Mouse (Mus musculus): Measurements from ENCODE around the gene Wnk2. TPM values are rescaled to one million over a fixed set of nuclear protein-coding genes. Genes with fewer than 3 reads are reported as not detected.
"Not testable (repeated sequence)": the region's sequence is repeated elsewhere in the genome, so short reads cannot be mapped to it uniquely, and the experiment has no call there.

Wnk2 gene
- polyA plus RNA-seq, 1 experiment from 2014 or later = 4.3 TPM

DNA sequence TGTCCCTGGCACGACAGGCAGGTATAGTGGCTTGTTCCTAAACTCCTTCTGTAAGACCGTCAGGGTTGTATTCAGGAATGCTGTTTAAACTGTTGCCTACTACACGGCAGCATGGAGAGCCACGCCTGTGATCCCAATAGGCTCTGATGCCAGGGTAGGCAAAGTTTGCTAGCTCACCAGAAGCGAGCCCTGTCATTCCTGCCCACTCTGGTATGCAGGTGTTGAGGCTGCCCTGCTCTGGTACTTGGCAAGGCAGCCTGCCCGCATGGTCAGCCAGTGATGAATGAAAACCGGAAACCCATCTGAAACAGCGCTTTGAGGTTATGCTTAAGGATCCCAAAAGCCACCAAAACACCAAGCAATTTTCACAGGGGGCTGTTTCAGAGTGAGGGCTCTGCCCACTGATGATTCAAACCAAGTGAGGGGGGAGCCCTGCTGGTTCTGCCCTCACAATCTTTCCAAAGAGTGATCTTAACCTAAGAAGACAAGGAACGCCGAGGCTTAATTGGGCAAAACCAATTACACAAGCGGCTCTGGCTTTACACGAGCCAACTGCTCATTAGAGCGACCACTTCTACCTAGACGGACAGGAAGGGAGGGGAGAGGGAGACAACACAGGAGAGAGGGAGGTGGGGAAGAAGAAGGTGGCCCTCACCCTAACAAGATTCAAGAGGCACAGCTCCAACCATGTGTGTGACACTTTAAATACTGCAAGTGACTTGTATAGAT is 65.5 kb downstream of the Wnk2 start:
- peaks cover 70% of the 10 kb centered on the region for H3K36me3 ChIP-seq
- H3K4me1 ChIP-seq = peaks cover 5% of the 10 kb centered on the region
- DNase-seq (ENCODE audit: low spot score) = no peak
- H3K27me3 ChIP-seq (ENCODE audit: low read depth, poor library complexity, severe bottlenecking) = no peaks in the 10 kb centered on the region
- 90% methylated on average over 14 of the region's 14 CpGs for WGBS
- no peaks in the 10 kb centered on the region for H3K9me3 ChIP-seq (replicated peaks)
- H3K27ac ChIP-seq (replicated peaks) = no peak overlapping the region
- H3K4me3 ChIP-seq = no peak overlapping the region

DNA sequence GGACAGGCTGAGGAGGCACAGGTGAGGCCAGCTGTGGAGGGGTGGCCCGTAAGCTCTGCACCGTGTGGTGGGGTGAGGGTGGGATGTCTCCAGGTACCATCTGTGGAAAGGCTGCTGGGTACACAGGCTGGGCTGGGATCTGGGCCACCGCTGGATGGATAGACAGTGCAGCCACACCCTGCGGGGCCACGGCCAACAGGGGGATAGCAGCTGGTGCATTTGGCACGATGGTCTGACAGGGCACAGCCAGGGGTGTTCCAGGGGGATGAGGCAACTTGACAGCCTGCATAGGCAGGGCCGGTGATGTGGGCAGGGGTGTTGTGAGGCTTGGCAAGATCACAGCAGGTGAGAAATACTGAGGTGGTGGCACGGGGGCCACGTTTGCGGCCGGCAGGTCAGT is 71.6 kb downstream of the Wnk2 start:
- H3K27me3 ChIP-seq (ENCODE audit: low read depth, poor library complexity, severe bottlenecking) = no peaks in the 10 kb centered on the region
- H3K36me3 ChIP-seq = peaks cover 63% of the 10 kb centered on the region
- no peaks in the 10 kb centered on the region for H3K9me3 ChIP-seq (replicated peaks)
- H3K4me3 ChIP-seq = no peak overlapping the region
- no peak overlapping the region for H3K27ac ChIP-seq (replicated peaks)
- WGBS = 91% methylated on average over 11 of the region's 11 CpGs
- no peak for DNase-seq (ENCODE audit: low spot score)
- H3K4me1 ChIP-seq = no peaks in the 10 kb centered on the region

DNA sequence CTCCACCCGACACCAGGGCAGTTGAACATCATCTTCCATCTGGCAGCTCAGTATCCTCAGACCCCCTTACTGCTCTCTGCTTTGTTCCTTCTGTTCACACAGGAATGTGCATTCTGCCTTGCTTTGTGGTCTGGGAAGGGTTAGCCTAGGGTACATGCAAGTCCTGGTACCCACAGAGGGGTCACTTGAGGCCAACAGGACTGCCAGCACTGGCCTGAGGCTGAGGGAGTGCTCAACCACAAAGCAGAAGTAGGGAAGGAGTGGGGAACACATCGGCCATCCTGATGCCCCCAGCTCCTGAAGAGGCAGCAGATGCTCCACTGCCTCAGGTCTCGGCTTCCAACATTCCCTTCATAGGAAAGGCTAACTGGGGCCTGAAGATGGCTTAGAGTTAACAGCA is 72.4 kb downstream of the Wnk2 start:
- DNase-seq (ENCODE audit: low spot score) = no peak
- Histone ChIP-seq H3K4me3 (no peak overlapping the region), H3K4me1 (no peaks in the 10 kb centered on the region), H3K27me3 (ENCODE audit: low read depth, poor library complexity, severe bottlenecking) (no peaks in the 10 kb centered on the region), H3K36me3 (peaks cover 69% of the 10 kb centered on the region), H3K9me3 (replicated peaks) (no peaks in the 10 kb centered on the region), H3K27ac (replicated peaks) (no peak overlapping the region)
- WGBS = 90% methylated on average over 3 of the region's 3 CpGs

DNA sequence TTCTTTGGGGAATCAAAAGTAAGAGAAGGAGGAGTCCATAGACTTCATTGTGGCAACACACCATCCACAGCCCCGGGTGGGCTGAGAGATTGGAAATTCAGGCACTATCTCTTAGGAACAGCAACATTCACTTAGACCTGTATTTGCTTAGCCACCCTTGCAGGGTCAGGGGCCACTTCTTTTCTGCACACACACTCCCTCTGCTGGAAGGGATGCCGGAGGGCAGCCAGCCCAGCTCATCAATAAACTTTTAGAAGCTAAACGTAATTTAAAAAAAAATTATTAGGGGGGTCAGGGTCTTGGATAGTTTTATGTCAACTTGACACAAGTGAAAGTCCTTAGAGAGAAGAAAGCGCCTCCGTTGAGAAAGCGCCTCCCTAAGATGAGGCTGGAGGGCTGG is 74.5 kb downstream of the Wnk2 start:
- no peak overlapping the region for H3K27ac ChIP-seq (replicated peaks)
- H3K9me3 ChIP-seq (replicated peaks) = no peaks in the 10 kb centered on the region
- no peaks in the 10 kb centered on the region for H3K4me1 ChIP-seq
- H3K4me3 ChIP-seq = no peak overlapping the region
- H3K27me3 ChIP-seq (ENCODE audit: low read depth, poor library complexity, severe bottlenecking) = no peaks in the 10 kb centered on the region
- 79% methylated on average over 6 of the region's 6 CpGs for WGBS
- DNase-seq (ENCODE audit: low spot score) = no peak
- H3K36me3 ChIP-seq = peaks cover 70% of the 10 kb centered on the region

DNA sequence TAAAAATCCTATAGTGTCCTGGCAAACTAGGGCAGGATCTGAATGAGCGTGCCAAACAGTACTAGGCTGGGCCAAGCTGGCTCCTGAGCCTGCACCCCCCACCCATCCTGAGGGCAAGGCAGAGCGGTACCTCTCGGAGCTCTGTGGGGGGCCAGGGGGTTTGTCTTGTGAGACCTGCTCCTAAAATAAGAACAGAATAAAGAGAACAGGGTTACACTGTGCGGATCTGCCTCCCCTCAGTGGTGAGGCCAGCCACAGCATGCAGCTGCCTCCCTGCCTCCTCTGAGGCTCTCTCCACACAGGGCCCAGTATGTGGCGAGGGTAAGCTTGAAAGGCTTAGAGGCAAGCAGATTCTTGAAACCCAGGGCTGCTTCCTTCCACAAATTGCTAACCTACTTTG is 76.0 kb downstream of the Wnk2 start:
- Histone ChIP-seq H3K9me3 (replicated peaks) (no peaks in the 10 kb centered on the region), H3K4me3 (no peak overlapping the region), H3K36me3 (peaks cover 73% of the 10 kb centered on the region), H3K27ac (replicated peaks) (0 out of 2 replicates have a peak overlapping the region, but pooled peaks have one; percentile 2), H3K27me3 (ENCODE audit: low read depth, poor library complexity, severe bottlenecking) (no peaks in the 10 kb centered on the region), H3K4me1 (no peaks in the 10 kb centered on the region)
- 74% methylated on average over 5 of the region's 5 CpGs for WGBS
- no peak for DNase-seq (ENCODE audit: low spot score)

DNA sequence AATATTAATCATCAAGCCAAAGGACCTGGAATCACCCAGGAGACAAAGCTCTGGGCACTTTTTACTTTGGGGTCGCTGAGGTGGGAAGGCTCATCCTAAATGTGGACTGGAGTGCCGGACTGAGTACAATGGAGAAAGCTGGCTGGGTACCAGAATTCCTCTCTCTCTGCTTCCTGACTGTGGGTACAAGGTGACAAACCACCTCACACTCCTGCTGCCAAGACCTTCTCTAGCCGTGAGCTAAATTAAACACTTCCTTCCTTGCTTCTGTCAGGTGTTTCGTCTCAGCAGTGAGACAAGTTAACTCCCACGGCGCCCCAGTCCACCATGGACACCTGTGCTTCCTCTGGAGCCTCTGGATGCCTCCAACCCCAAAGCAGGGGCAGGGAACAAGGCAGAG is 77.8 kb downstream of the Wnk2 start:
- no peaks in the 10 kb centered on the region for H3K4me1 ChIP-seq
- no peaks in the 10 kb centered on the region for H3K27me3 ChIP-seq (ENCODE audit: low read depth, poor library complexity, severe bottlenecking)
- H3K27ac ChIP-seq (replicated peaks) = no peak overlapping the region
- H3K4me3 ChIP-seq = no peak overlapping the region
- no peaks in the 10 kb centered on the region for H3K9me3 ChIP-seq (replicated peaks)
- no peak for DNase-seq (ENCODE audit: low spot score)
- peaks cover 71% of the 10 kb centered on the region for H3K36me3 ChIP-seq
- WGBS = 88% methylated on average over 6 of the region's 6 CpGs

DNA sequence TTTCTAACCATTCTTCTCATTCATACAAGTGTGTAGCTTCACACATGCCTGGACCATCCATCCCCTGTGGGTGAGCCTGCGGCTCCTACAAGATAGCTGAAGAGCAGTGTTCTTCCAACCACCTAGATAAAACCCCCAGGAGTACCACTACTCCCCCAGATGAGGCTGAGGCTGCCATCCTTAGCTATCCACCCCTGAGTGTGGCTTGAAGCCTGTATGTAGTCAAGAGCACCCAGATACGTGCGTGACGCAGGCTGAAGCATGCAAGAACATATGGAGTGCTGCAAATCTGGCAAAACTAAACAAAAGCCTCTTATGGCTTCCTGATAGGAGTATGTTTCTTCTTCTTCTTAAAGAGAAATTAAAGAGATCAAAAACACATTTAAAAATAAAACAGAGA is 78.4 kb downstream of the Wnk2 start:
- no peak for DNase-seq (ENCODE audit: low spot score)
- 93% methylated on average over 4 of the region's 4 CpGs for WGBS
- Histone ChIP-seq H3K36me3 (peaks cover 71% of the 10 kb centered on the region), H3K4me1 (no peaks in the 10 kb centered on the region), H3K9me3 (replicated peaks) (no peaks in the 10 kb centered on the region), H3K4me3 (no peak overlapping the region), H3K27me3 (ENCODE audit: low read depth, poor library complexity, severe bottlenecking) (no peaks in the 10 kb centered on the region), H3K27ac (replicated peaks) (no peak overlapping the region)

DNA sequence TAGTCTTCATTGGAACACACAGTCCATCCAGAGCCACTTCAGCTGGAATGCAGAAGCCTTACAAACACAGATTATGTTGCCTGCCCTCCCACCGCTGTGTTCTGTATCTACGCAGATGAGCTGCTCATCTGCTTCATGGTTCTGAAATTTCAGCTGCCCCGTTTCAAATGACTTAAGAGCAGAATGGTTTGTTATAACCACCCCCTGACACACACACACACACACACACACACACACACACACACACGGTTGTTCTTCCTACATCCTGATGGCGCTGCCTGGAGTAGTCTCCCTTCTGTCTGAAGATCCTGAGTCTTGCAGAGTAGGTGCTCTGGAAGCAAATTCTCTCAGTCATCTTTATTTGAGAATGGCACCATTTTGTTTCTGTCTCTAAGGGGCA is 83.6 kb downstream of the Wnk2 start:
- Histone ChIP-seq H3K4me1 (no peaks in the 10 kb centered on the region), H3K36me3 (peaks cover 74% of the 10 kb centered on the region), H3K9me3 (replicated peaks) (no peaks in the 10 kb centered on the region), H3K27me3 (ENCODE audit: low read depth, poor library complexity, severe bottlenecking) (no peaks in the 10 kb centered on the region), H3K4me3 (no peak overlapping the region), H3K27ac (replicated peaks) (no peak overlapping the region)
- DNase-seq (ENCODE audit: low spot score) = no peak
- 87% methylated on average over 5 of the region's 5 CpGs for WGBS

DNA sequence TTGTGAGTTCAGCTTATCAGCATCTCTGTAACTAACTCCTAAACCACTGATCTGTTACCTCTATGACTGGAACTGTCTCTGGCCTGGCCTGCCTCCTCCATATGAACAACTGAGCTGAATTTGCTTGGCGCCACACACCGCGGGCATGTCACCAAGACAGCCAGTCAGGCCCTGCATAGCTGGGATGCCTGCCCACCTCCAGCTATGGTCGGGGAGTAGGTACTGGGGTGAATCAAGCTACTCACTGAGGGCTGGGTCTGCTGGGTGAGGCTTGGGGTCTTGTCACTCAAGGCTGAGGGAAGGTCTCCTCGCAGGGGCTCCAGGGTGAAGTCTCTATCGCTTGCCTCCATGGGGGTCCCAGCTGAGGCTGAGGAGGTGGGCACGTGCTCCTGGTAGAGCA is 87.4 kb downstream of the Wnk2 start:
- Histone ChIP-seq H3K27ac (replicated peaks) (0 out of 2 replicates have a peak overlapping the region, but pooled peaks have one; percentile 4), H3K4me3 (no peak overlapping the region), H3K27me3 (ENCODE audit: low read depth, poor library complexity, severe bottlenecking) (no peaks in the 10 kb centered on the region), H3K9me3 (replicated peaks) (no peaks in the 10 kb centered on the region), H3K36me3 (peaks cover 66% of the 10 kb centered on the region), H3K4me1 (no peaks in the 10 kb centered on the region)
- no peak for DNase-seq (ENCODE audit: low spot score)
- 89% methylated on average over 7 of the region's 7 CpGs for WGBS

DNA sequence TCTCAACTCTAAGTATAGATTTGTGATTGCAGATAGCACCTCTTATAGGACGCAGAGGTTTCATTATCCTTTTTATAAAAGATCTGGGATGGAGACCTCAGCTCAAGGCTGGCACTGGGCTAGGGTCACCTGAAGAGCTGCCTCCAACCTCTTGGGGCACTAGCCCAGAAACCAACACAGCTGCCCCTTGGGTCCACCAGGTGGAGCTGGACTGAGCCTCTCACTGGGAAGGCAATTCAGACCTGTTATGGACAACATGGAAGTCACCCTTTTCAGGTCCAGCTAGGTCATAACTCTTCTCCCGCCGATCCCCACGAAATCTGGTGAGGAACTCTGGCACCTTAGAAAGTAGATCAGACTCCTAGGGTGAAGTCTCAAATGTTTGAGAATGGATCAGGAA is 89.3 kb downstream of the Wnk2 start:
- peaks cover 59% of the 10 kb centered on the region for H3K36me3 ChIP-seq
- H3K27ac ChIP-seq (replicated peaks) = no peak overlapping the region
- H3K27me3 ChIP-seq (ENCODE audit: low read depth, poor library complexity, severe bottlenecking) = no peaks in the 10 kb centered on the region
- H3K4me3 ChIP-seq = no peak overlapping the region
- H3K9me3 ChIP-seq (replicated peaks) = no peaks in the 10 kb centered on the region
- DNase-seq (ENCODE audit: low spot score) = no peak
- 92% methylated on average over 4 of the region's 4 CpGs for WGBS
- H3K4me1 ChIP-seq = no peaks in the 10 kb centered on the region

DNA sequence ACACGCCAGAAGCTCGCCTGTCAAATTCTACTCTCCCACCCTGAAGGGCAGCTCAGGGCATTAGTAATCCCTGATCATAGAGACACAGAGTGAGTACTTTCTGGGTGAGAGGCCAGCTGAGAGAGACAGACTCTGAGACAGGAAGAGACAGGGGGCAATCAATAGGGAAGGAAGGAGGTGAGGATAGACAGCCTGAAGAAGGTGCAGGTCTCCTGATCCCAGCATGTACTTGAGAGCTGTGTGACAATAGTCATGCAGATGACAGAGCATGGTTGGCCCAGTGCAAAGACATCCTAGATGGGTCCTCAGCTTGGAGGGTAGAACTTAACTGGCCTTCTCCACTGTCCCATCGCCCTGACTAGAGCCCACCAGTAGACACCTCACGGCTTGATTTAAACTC is 91.5 kb downstream of the Wnk2 start:
- WGBS = 92% methylated on average over 4 of the region's 4 CpGs
- DNase-seq (ENCODE audit: low spot score) = no peak

DNA sequence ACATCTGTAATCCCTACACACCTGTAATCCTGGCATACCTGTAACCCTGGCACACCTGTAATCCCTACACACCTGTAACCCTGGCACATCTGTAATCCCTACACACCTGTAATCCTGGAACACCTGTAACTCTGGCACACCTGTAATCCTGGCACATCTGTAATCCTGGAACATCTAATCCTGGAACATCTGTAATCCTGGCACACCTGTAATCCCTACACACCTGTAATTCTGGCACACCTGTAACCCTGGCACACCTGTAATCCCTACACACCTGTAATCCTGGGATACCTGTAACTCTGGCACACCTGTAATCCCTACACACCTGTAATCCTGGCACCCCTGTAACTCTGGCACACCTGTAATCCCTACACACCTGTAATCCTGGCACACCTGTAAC is 93.1 kb downstream of the Wnk2 start:
- not testable (repeated sequence) for H3K27ac ChIP-seq (replicated peaks); H3K27me3 ChIP-seq (ENCODE audit: low read depth, poor library complexity, severe bottlenecking); H3K9me3 ChIP-seq (replicated peaks); H3K4me1 ChIP-seq; DNase-seq (ENCODE audit: low spot score); H3K4me3 ChIP-seq
- peaks cover 43% of the 10 kb centered on the region for H3K36me3 ChIP-seq

More for the DNA sequence above, 91.5 kb downstream of the Wnk2 start:
- peaks cover 54% of the 10 kb centered on the region for H3K36me3 ChIP-seq
- no peaks in the 10 kb centered on the region for H3K4me1 ChIP-seq
- no peak overlapping the region for H3K27ac ChIP-seq (replicated peaks)
- H3K27me3 ChIP-seq (ENCODE audit: low read depth, poor library complexity, severe bottlenecking) = no peaks in the 10 kb centered on the region
- no peak overlapping the region for H3K4me3 ChIP-seq
- no peaks in the 10 kb centered on the region for H3K9me3 ChIP-seq (replicated peaks)

DNA sequence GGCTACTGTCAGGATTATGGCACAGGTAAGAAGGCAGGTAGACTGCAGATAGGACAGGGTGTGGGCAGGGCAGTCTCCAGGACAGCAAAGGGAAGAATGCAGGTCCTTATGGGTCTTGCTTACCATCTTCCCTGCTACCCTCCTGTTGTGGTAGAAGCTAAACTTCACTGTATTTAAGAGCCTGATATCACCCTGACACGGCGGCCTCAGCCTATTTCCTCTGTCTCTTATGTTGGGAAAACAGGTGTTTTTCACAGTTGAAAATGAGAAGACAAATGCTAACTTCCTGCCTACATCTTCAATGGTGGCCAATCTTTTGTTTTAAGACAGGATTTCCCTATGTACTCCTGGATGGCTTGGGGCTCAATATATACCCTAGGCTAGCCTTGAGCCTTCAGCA is 94.5 kb downstream of the Wnk2 start:
- Histone ChIP-seq H3K27me3 (ENCODE audit: low read depth, poor library complexity, severe bottlenecking) (no peaks in the 10 kb centered on the region), H3K4me1 (no peaks in the 10 kb centered on the region), H3K9me3 (replicated peaks) (no peaks in the 10 kb centered on the region), H3K36me3 (peaks cover 39% of the 10 kb centered on the region), H3K4me3 (no peak overlapping the region), H3K27ac (replicated peaks) (no peak overlapping the region)
- WGBS = 85% methylated on average over 2 of the region's 2 CpGs
- DNase-seq (ENCODE audit: low spot score) = no peak

DNA sequence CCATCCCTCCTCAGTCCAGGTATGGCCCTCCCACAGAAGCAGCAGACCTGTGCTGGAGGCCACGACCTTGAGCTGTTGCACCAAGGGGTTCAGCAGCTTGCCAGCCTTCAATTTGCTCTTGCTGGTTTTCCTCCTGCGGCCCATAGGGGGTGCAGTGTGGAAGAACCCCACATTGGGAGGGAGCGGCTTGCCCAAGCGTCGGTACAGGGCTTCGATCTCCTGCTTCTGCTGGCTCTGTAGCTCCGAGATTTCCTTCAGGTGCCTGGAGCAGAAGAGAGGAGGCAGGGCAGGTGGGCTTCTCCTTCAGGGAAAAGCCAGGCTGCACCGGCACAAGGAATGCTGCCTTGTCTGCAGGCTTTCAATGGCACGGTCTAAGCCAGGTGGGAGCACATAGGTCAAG is 95.3 kb downstream of the Wnk2 start:
- peak; percentile 33 for DNase-seq (ENCODE audit: low spot score)
- Histone ChIP-seq H3K27me3 (ENCODE audit: low read depth, poor library complexity, severe bottlenecking) (no peaks in the 10 kb centered on the region), H3K27ac (replicated peaks) (no peak overlapping the region), H3K4me1 (no peaks in the 10 kb centered on the region), H3K4me3 (no peak overlapping the region), H3K36me3 (peaks cover 36% of the 10 kb centered on the region), H3K9me3 (replicated peaks) (no peaks in the 10 kb centered on the region)
- 44% methylated on average over 9 of the region's 9 CpGs for WGBS

Measured in midbrain, embryonic 10.5 days (tissue).